Mouse (Mus musculus) MEL (cell line): Measurements from ENCODE around the gene Rflnb. TPM values are rescaled to one million over a fixed set of nuclear protein-coding genes. Genes with fewer than 3 reads are reported as not detected.

Experiments used
- DNase-seq: peaks from one replicate; pipeline ENCODE4 v3.0.0; 2011; ENCODE audit warnings: low read depth, low spot score
- H3K27ac ChIP-seq: 2 replicates; pipeline ENCODE4 v1.5.1; 2012; ENCODE audit warnings: low read depth, mild to moderate bottlenecking, control low read depth, low read length, moderate library complexity; ENCODE audit not compliant: control insufficient read depth
- H3K27me3 ChIP-seq, 2 experiments: fragments of 150-350 bp in 1 of 2; sonication (generic) in 1 of 2; 2 replicates each; pipeline ENCODE4 v1.6.1; 2012; ENCODE audit warnings: low read length in 2 of 2, mild to moderate bottlenecking in 2 of 2, improper control_type of control experiment in 1 of 2, moderate library complexity in 1 of 2; ENCODE audit not compliant: insufficient read depth in 2 of 2, control insufficient read depth in 1 of 2
- H3K36me3 ChIP-seq, 2 experiments: 2 replicates each; pipeline ENCODE4 v1.6.1; 2012 to 2014; ENCODE audit warnings: low read length in 2 of 2, improper control_type of control experiment in 1 of 2, inconsistent platforms in 1 of 2, mild to moderate bottlenecking in 1 of 2; ENCODE audit not compliant: insufficient read depth in 2 of 2, control insufficient read depth in 1 of 2
- H3K4me1 ChIP-seq, 2 experiments: fragments of 150-350 bp in 1 of 2; sonication (generic) in 1 of 2; 2 replicates each; pipeline ENCODE4 v1.6.1; 2012; ENCODE audit warnings: low read length in 2 of 2, improper control_type of control experiment in 1 of 2, mild to moderate bottlenecking in 1 of 2; ENCODE audit not compliant: insufficient read depth in 2 of 2, control insufficient read depth in 1 of 2
- H3K4me3 ChIP-seq, 2 experiments: fragments of 150-350 bp in 1 of 2; sonication (generic) in 1 of 2; 2 replicates each; pipeline ENCODE4 v1.5.1; 2012; ENCODE audit warnings: low read depth in 2 of 2, low read length in 2 of 2, mild to moderate bottlenecking in 2 of 2, moderate library complexity in 2 of 2, control low read depth in 1 of 2, improper control_type of control experiment in 1 of 2; ENCODE audit not compliant: control insufficient read depth in 1 of 2, insufficient read depth in 1 of 2
- H3K79me2 ChIP-seq: 2 replicates; pipeline ENCODE4 v1.6.1; 2012; ENCODE audit warnings: mild to moderate bottlenecking, low read length, moderate library complexity; ENCODE audit not compliant: control insufficient read depth, poor library complexity, insufficient read depth
- H3K9ac ChIP-seq: 2 replicates; pipeline ENCODE4 v1.6.1; 2012; ENCODE audit warnings: low read depth, mild to moderate bottlenecking, control low read depth, low read length, moderate library complexity; ENCODE audit not compliant: control insufficient read depth, poor library complexity, severe bottlenecking
- H3K9me3 ChIP-seq: fragments of 150-350 bp; sonication (generic); replicated peaks from 2 replicates; pipeline ENCODE4 v1.6.1; 2012; ENCODE audit warnings: mild to moderate bottlenecking, low read length, improper control_type of control experiment, moderate library complexity; ENCODE audit not compliant: insufficient read depth
- BHLHE40 ChIP-seq: IDR thresholded peaks from 2 replicates; pipeline ENCODE4 v1.6.1; 2012; ENCODE audit warnings: low read depth, mild to moderate bottlenecking, inconsistent platforms, low read length, improper control_type of control experiment, borderline replicate concordance
- CHD2 ChIP-seq: IDR thresholded peaks from 2 replicates; pipeline ENCODE4 v1.6.1; 2011; ENCODE audit warnings: low read length, improper control_type of control experiment
- CTCF ChIP-seq, 3 experiments: IDR thresholded peaks in 2 of 3; conservative IDR thresholded peaks in 1 of 3; 2 replicates each; pipeline ENCODE4 v1.5.1; 2011 to 2012; ENCODE audit warnings: low read length in 3 of 3, low read depth in 2 of 3, mild to moderate bottlenecking in 2 of 3, improper control_type of control experiment in 1 of 3, inconsistent platforms in 1 of 3, mixed read lengths in 1 of 3, moderate library complexity in 1 of 3; ENCODE audit not compliant: control insufficient read depth in 1 of 3, insufficient read depth in 1 of 3, poor library complexity in 1 of 3, severe bottlenecking in 1 of 3
- E2F4 ChIP-seq: IDR thresholded peaks from 2 replicates; pipeline ENCODE4 v1.6.1; 2011; ENCODE audit warnings: low read depth, low read length, improper control_type of control experiment, borderline replicate concordance
- ETS1 ChIP-seq: IDR thresholded peaks from 2 replicates; pipeline ENCODE4 v1.6.1; 2012; ENCODE audit warnings: low read depth, mild to moderate bottlenecking, inconsistent platforms, low read length, improper control_type of control experiment, moderate library complexity
- GATA1 ChIP-seq: IDR thresholded peaks from 2 replicates; pipeline ENCODE4 v1.6.1; 2011; ENCODE audit warnings: low read depth, low read length, improper control_type of control experiment
- MEF2A ChIP-seq: IDR thresholded peaks from 2 replicates; pipeline ENCODE4 v1.6.1; 2014; ENCODE audit warnings: low read depth, mild to moderate bottlenecking, inconsistent platforms, low read length, improper control_type of control experiment; ENCODE audit not compliant: poor library complexity, insufficient replicate concordance, severe bottlenecking; ENCODE audit errors: extremely low read depth
- MYB ChIP-seq: IDR thresholded peaks from 2 replicates; pipeline ENCODE4 v1.6.1; 2011; ENCODE audit warnings: mild to moderate bottlenecking, low read depth, low read length, improper control_type of control experiment
- MYC ChIP-seq: IDR thresholded peaks from 2 replicates; pipeline ENCODE4 v1.6.1; 2011; ENCODE audit warnings: low read depth, mild to moderate bottlenecking, low read length, improper control_type of control experiment, moderate library complexity
- NELFE ChIP-seq: IDR thresholded peaks from 2 replicates; pipeline ENCODE4 v1.6.1; 2011; ENCODE audit warnings: low read depth, low read length, improper control_type of control experiment
- NRF1 ChIP-seq: IDR thresholded peaks from 2 replicates; pipeline ENCODE4 v1.6.1; 2014; ENCODE audit warnings: low read depth, mild to moderate bottlenecking, inconsistent platforms, low read length, improper control_type of control experiment, moderate library complexity; ENCODE audit not compliant: poor library complexity, insufficient read depth, severe bottlenecking
- POLR2AphosphoS2 ChIP-seq: IDR thresholded peaks from 2 replicates; pipeline ENCODE4 v1.6.1; 2011; ENCODE audit warnings: low read length, improper control_type of control experiment
- POLR2AphosphoS5 ChIP-seq: IDR thresholded peaks from 2 replicates; pipeline ENCODE4 v1.6.1; 2012; ENCODE audit warnings: low read depth, borderline replicate concordance, mild to moderate bottlenecking, inconsistent platforms, low read length, moderate library complexity, mixed read lengths
- RAD21 ChIP-seq: IDR thresholded peaks from 2 replicates; pipeline ENCODE4 v1.6.1; 2011; ENCODE audit warnings: mild to moderate bottlenecking, low read depth, low read length, improper control_type of control experiment
- RCOR1 ChIP-seq: IDR thresholded peaks from 2 replicates; pipeline ENCODE4 v1.6.1; 2012; ENCODE audit warnings: low read depth, mild to moderate bottlenecking, inconsistent platforms, low read length, improper control_type of control experiment
- SIN3A ChIP-seq: IDR thresholded peaks from 2 replicates; pipeline ENCODE4 v1.6.1; 2012; ENCODE audit warnings: low read length, improper control_type of control experiment, inconsistent platforms
- SMC3 ChIP-seq: IDR thresholded peaks from 2 replicates; pipeline ENCODE4 v1.6.1; 2011; ENCODE audit warnings: low read depth, low read length, improper control_type of control experiment
- TBP ChIP-seq: IDR thresholded peaks from 2 replicates; pipeline ENCODE4 v1.8.0; 2011; ENCODE audit warnings: low read depth, low read length, improper control_type of control experiment
- UBTF ChIP-seq: IDR thresholded peaks from 2 replicates; pipeline ENCODE4 v1.6.1; 2012; ENCODE audit warnings: low read depth, mild to moderate bottlenecking, inconsistent platforms, low read length, improper control_type of control experiment, moderate library complexity, borderline replicate concordance; ENCODE audit not compliant: insufficient read depth
- USF2 ChIP-seq, 2 experiments: IDR thresholded peaks; 2 replicates each; pipeline ENCODE4 v1.6.1; 2011 to 2012; ENCODE audit warnings: improper control_type of control experiment in 2 of 2, low read length in 2 of 2, borderline replicate concordance in 1 of 2, inconsistent platforms in 1 of 2, low read depth in 1 of 2, mild to moderate bottlenecking in 1 of 2; ENCODE audit not compliant: insufficient read depth in 1 of 2
- ZC3H11A ChIP-seq: IDR thresholded peaks from 2 replicates; pipeline ENCODE4 v1.6.1; 2012; ENCODE audit warnings: low read depth, mild to moderate bottlenecking, inconsistent platforms, low read length, improper control_type of control experiment
- ZKSCAN1 ChIP-seq: IDR thresholded peaks from 2 replicates; pipeline ENCODE4 v1.6.1; 2012; ENCODE audit warnings: low read depth, mild to moderate bottlenecking, inconsistent platforms, low read length, improper control_type of control experiment, moderate library complexity
- ZNF384 ChIP-seq: IDR thresholded peaks from 2 replicates; pipeline ENCODE4 v1.6.1; 2012; ENCODE audit warnings: low read depth, mild to moderate bottlenecking, inconsistent platforms, low read length, improper control_type of control experiment
- polyA plus RNA-seq, 2 experiments: library from polyadenylated mRNA; stranded (reverse) in 1 of 2; unstranded in 1 of 2; fragments of >175 nt in 1 of 2; fragments of >200 nt in 1 of 2; gene quantifications; 2 replicates each; pipeline versions ENCODE4 v1.2.1 to v1.2.4; 2012; ENCODE audit warnings: low replicate concordance in 2 of 2, low read depth in 1 of 2; ENCODE audit not compliant: insufficient read length in 2 of 2, insufficient read depth in 1 of 2, missing spikeins in 1 of 2
- total RNA-seq: library from RNA; depleted of rRNA; stranded (reverse); fragments of 300-350 nt; gene quantifications from 2 replicates; pipeline ENCODE4 v1.2.3, GENCODE M21; 2012

Gene Rflnb
- total and polyA plus RNA-seq, 3 experiments, result 7.4 to 8.7 TPM; not detected in 1

DNA sequence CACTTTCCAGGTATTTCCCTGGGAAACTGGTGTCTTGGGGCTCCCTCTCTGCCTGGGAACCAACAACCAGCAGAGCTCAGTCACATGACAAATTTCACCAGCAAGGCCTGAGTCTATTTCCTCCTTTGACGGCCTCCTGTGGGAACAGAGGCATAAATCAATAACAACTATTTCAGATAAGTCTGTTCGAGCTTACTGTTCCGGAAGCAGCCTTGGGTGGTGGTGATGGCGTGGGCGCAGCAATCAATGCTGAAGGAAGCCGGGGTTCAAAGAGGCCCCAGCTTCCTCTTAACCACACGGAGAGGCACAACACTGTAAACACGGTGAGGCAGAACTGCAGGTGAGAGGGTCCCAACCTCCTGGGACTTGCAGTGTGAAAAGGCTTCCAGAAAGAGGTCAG lies 50.8 kb downstream of the Rflnb start (continued):
- TF ChIP-seq ETS1 (peak; percentile 58; the same call in 1 of the 2 replicates), ZC3H11A (no peak), MEF2A (no peak), CTCF (IDR thresholded peaks at IDR 0.05 in 2 of 3, conservative IDR thresholded peaks at IDR 0.05 in 1 of 3; ENCODE audit: control insufficient read depth in 1 of 3, insufficient read depth in 1 of 3, low read depth in 2 of 3, low read length in 3 of 3, poor library complexity in 1 of 3, severe bottlenecking in 1 of 3) (no peak), RCOR1 (peak; percentile 98), TBP (0 out of 2 replicates have a peak, but pooled peaks have one; percentile 29), MYB (no peak), USF2 (IDR thresholded peaks at IDR 0.05; ENCODE audit: borderline replicate concordance in 1 of 2, insufficient read depth in 1 of 2, low read depth in 1 of 2, low read length in 2 of 2) (peak in 1 of 2 experiments; percentile 50; a peak in 1 of 4 replicates), CHD2 (no peak), MYC (no peak), ZNF384 (no peak), POLR2AphosphoS5 (no peak), UBTF (no peak), GATA1 (no peak), POLR2AphosphoS2 (no peak), ZKSCAN1 (no peak), NRF1 (no peak), E2F4 (no peak), SIN3A (peak; percentile 42; the same call in 1 of the 2 replicates), NELFE (no peak)

DNA sequence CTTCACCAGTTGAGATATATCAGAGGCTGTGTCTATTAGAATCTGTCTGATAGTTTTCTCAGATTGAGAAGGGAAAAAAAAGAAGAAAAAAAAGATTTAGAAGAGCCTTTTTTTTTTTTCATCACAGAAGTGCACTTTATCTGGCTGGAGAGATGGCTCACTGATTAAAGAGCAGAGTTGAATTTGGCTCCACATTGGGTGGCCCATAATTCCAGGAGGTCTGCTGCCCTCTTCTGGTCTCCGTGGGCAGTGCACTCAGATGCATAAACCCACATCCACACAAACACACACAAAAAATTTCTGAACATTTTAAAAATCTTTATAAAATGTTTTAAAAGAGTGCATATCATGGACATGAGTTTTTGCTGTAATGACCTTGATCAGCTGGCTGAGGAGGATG lies 53.6 kb downstream of the Rflnb start:
- H3K27me3 ChIP-seq, result no peaks in the 10 kb centered on the region
- DNase-seq, result peak; percentile 53

More for the DNA sequence above, 53.6 kb downstream of the Rflnb start:
- H3K79me2 ChIP-seq, result no peaks in the 10 kb centered on the region
- no peak overlapping the region for H3K9ac ChIP-seq
- peaks cover 2 to 13% of the 10 kb centered on the region in 2 experiments; a peak in 3 of 4 replicates for H3K4me1 ChIP-seq
- H3K36me3 ChIP-seq, result peaks cover 0 to 4% of the 10 kb centered on the region in 2 experiments; a peak in 2 of 4 replicates
- TF ChIP-seq RCOR1, result peak; percentile 16; the same call in 1 of the 2 replicates
- no peak for TF ChIP-seq MEF2A
- TF ChIP-seq ZC3H11A, result peak; percentile 70
- no peak for TF ChIP-seq ZKSCAN1
- TF ChIP-seq SMC3, result peak; percentile 74
- TF ChIP-seq ZNF384, result peak; percentile 83
- TF ChIP-seq BHLHE40, result no peak
- peak; percentile 24; the same call in 1 of the 2 replicates for TF ChIP-seq SIN3A
- peak; percentile 76 for TF ChIP-seq RAD21
- TF ChIP-seq GATA1, result peak; percentile 46; the same call in 1 of the 2 replicates
- peak; percentile 72 to 80 (median 80) for TF ChIP-seq CTCF (IDR thresholded peaks at IDR 0.05 in 2 of 3, conservative IDR thresholded peaks at IDR 0.05 in 1 of 3; ENCODE audit: control insufficient read depth in 1 of 3, insufficient read depth in 1 of 3, low read depth in 2 of 3, low read length in 3 of 3, poor library complexity in 1 of 3, severe bottlenecking in 1 of 3)
- no peak overlapping the region for H3K27ac ChIP-seq
- no peak overlapping the region for H3K4me3 ChIP-seq
- H3K9me3 ChIP-seq, result no peaks in the 10 kb centered on the region
